12 mouse cellular contexts compared by ENCODE assay signal in the genomic region with DNA sequence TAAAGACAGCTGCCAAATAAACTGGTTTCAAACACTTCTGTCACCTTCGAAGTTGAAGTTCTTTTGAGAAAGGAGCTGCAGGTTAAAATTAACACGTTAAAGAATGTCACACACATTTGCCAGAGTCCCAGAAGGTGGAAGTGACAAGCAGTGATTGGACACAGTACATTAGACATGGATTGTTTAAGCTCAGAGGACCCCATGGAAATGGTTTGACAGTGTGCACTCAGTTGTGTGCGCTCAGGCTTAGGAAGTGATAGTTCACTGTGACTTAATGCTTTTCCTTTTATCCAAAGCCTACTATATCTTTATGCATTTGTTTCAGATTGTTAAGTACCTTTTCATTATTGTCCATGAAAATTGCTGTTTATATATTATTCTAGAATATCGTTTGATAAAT.
"Had no signal": no experiment of that assay in that cellular context is flagged by ENCODE, and none has a peak within 500 bp of the region (broad histone marks: within the 10 kb centered on the region; RNA-seq: fewer than 3 reads in every experiment).

No protein-coding gene starts in this region.

- H3K4me3 ChIP-seq: kidney, embryonic 15.5 days; limb, embryonic 12.5 days; limb, embryonic 15.5 days; midbrain, embryonic 13.5 days; neural tube, embryonic 13.5 days had no signal

- H3K9me3 ChIP-seq: kidney, embryonic 15.5 days; limb, embryonic 12.5 days; limb, embryonic 15.5 days; midbrain, embryonic 13.5 days; neural tube, embryonic 13.5 days had no signal

- H3K27me3 ChIP-seq: kidney, embryonic 15.5 days; limb, embryonic 12.5 days; limb, embryonic 15.5 days; midbrain, embryonic 13.5 days; neural tube, embryonic 13.5 days had no signal

- H3K9ac ChIP-seq: kidney, embryonic 15.5 days; limb, embryonic 12.5 days; limb, embryonic 15.5 days; liver, embryonic 14.5 days; liver, postnatal 0 days; lung, embryonic 14.5 days; midbrain, embryonic 13.5 days; neural tube, embryonic 13.5 days had no signal

- H3K36me3 ChIP-seq: midbrain, embryonic 13.5 days had no signal

- H3K27ac ChIP-seq: liver, embryonic 14.5 days; midbrain, embryonic 13.5 days had no signal

- H3K4me2 ChIP-seq: limb, embryonic 12.5 days; limb, embryonic 15.5 days; liver, embryonic 11.5 days; lung, embryonic 14.5 days; midbrain, embryonic 13.5 days; neural tube, embryonic 13.5 days had no signal

- DNase-seq: left cerebral cortex, postnatal 4 days; liver, postnatal 0 days; thymus, adult 18-20 months; thymus, postnatal 36 days had no signal

- ATAC-seq: liver, postnatal 0 days; midbrain, embryonic 13.5 days had no signal
